Mouse (Mus musculus): ENCODE data around the gene Ptk6. TPM values are rescaled to one million over a fixed set of nuclear protein-coding genes. Genes with fewer than 3 reads are reported as not detected.

Gene Ptk6
- polyA plus RNA-seq (2017; shearing (Covaris generic)): under 1 TPM in 1 of 2 experiments, not detected in 1; 0.15 TPM

DNA sequence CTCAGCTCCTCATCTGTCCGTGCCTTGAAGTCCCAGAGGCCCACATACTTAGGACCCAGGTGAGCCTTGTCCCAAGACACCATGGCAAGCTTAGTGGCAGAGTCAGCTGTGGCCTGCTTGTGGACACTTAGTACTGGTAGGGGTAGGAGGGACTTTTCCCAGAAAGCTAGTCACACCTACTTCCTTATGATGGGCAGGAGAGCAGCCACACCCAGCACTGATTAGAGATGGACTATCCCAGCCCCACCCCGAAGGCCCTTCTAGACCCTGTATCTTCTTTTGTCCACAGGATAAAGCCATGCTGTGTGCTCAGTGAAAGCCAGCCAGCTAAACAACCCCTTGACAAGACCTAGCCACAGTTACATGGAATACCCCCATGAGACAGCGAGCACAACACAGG, at the start of gene Ptk6:
Ptk6 (minus strand) TSS at position 368 of the 400 bp plus-strand sequence.

DNA sequence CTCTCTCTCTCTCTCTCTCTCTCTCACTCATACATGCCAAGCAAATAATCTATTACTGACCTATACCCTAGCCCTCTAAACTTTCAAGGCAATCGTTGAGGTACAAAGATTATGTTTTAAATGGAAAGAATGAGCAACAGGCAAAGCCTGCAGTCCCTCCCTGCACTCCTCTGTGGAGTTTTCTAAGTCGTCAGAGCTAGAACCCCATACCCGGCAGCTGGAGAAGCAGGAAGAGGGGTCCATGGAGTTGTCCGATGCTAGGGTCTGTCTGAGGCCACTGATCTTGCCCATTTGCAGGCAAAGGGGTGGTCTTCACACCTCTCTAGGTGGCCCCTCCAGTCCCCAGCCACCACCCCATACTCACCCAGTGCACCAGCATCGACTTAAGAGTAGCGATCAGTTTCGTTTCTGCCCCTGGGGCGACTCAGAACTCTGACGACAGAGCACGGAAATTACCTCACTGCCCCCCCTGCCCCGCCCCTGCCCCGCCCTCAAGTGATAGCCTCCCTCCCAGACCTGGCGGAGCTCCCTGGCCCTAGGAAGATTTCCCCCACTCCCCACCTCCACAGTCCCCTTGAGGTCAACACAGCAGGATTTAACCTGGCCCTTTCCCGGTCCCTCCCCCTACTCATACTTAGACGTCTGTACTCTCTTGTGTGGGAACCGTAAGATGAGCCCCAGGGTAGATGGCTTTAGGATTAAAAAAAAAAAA, 39.2 kb upstream of the Ptk6 start, which contains the start of gene Helz2:
Helz2 (minus strand) TSS at position 426 of the 712 bp plus-strand sequence.

DNA sequence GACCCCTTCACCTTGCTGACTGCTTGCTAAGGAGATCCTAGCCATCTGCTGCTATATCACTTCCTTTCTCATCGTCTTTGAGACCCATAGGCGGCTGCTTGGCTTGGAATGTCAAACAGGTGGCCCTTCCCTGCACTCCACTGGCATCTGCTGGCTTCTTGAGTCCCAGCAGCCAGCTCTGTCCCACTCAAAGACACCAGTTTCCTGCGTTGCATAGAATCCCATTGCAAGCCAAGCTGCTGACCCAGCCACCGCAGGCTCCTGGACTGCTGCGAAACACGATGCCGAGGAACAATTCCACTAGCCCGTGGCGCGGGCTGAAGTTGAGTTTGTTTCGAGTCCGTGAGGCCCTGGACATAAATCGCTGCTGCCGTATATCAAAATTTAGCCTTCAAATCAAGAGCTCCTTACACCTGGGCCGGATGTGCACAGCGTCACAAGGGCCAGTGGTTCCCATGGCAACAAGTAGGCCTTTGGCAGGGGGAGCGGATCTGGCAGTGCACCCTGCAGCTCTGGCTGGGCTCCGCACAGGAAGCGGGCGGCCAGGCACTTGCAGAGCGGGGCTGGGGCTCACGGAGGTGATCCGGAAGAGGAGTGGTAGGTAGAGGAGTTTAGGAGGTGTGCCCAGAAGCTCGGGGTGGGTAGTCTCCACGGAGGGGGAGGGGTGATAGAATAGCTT, 17.1 kb upstream of the Ptk6 start, which contains the start of gene Fndc11:
Fndc11 (plus strand) TSS at position 476 of the 679 bp plus-strand sequence.

DNA sequence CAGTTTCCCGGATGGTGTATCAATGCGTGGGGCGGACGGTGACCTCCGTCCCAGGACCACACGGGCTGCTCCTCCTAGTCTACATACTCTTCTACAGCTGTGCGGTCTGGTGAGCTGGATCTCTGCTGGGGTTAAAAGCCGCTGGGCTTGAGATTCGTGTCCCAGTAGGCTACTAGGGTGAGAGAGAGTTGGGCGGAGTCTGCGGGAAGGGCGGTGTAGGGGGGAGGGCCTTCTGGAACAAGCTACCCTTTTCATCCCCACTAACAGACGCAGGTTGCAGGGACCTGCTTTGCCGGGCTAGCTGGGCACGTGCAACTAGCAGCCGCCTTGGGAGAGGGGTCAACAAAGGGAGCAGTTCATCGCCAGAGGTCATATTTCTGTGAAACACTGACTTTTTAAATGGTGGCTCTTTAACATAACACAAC, 10.4 kb upstream of the Ptk6 start, which contains the start of gene Srms:
Srms (minus strand) TSS at position 165 of the 425 bp plus-strand sequence.

DNA sequence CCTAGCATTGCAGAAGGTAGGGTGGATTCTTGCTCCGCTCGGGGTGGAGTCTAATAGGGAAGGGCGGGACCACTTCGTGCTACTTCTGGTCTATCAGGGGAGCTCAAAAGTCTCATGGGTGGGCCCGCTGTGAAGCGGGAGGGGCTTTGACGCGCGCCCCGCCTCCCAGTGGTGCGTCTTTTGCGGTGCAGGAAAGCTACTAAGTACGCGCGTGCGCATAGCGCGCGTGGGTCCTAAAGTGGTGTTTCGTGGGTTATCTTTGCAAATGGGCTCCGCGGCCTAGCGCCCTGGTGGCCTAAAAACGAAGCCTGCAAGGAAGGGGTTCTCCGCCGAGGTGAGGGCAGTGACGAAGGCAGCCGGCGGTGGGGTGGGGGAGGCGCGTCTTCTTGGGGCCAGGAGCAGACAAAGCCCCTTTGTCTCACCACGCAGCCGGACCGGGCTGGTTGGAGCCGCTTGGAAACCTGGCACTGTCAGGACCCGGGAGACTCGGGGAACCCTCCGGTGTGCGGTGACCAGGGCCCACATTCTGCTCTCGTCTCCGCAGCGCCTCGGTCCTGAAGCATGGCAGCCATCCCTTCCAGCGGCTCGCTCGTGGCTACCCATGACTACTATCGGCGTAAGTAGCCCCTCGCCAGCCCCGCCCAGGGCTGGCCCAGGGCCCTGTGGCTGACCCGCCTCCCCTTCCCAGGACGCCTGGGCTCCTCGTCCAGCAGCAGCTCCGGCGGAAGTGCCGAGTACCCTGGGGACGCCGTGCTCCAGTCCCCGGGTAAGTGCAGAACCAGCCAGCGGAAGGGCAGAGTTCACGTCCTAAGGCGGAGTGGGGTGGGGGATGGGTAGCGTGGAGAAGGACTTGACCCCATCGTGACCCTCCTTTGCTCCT, 15.2 kb downstream of the Ptk6 start, which contains the start of gene Ppdpf:
Ppdpf (plus strand) TSS at position 127 of the 880 bp plus-strand sequence.

DNA sequence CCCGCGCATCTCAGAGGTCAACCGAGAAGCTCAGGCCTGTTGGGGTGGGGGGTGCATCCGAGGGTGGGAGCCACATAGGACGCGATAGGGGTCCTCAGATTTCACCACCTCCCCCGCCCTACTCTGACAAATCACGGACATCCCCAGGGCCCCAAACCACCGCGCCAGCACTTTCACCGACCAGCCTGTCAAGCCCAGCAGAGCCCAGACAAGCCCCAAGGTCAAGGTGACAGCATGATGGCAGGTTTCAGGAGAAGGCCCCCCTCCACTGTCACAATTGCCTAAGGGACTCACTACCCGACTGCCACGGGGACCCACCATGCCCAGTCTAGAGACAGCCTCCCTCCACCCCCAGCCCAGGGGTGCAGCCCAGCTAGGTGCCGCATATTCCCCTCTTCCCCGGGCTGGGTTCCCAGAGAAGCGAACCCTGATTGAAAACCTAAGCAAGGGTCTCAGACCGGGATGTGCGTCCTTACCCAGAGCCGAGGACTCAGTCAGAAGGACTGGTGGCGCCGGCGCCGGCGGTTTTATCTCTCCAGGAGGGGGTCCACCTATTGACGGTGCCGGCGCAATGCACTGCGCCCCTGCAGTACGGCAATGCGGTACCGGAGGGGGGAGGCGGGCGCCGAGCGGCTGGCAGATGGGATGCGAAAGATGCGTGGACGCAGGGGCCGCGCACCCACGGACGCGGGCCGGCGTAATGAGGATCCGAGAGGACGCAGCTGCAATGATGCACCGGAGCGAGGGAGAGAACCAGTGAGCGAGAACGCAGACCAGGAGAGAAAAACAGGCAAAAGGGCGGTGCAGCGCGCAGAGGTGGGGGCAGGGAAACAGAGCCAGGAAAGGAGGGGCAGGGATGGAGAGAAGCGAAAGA, 46.1 kb downstream of the Ptk6 start, which contains the start of gene Eef1a2:
Eef1a2 (minus strand) TSS at position 767 of the 874 bp plus-strand sequence.

Other genes with a start within 250 kb of the Ptk6 start
- gene Nkain4, start 248.1 kb downstream of the Ptk6 start, polyA plus RNA-seq (2017; shearing (Covaris generic)): not detected
- gene Arfgap1, start 235.6 kb downstream of the Ptk6 start, polyA plus RNA-seq (2017; shearing (Covaris generic)): 10 to 100 TPM; 58.0 to 60.0 TPM
- under 1 TPM; 0.28 to 0.94 TPM for gene Col20a1, start 216.3 kb downstream of the Ptk6 start, polyA plus RNA-seq (2017; shearing (Covaris generic))
- not detected for gene Chrna4, start 159.2 kb downstream of the Ptk6 start, polyA plus RNA-seq (2017; shearing (Covaris generic))
- under 1 TPM; 0.07 to 0.31 TPM for gene Kcnq2, start 67.5 kb downstream of the Ptk6 start, polyA plus RNA-seq (2017; shearing (Covaris generic))
- gene Eef1a2, start 45.8 kb downstream of the Ptk6 start, polyA plus RNA-seq (2017; shearing (Covaris generic)): not detected
- gene Ppdpf, start 15.5 kb downstream of the Ptk6 start, polyA plus RNA-seq (2017; shearing (Covaris generic)): 100 to 1,000 TPM; 323 to 350 TPM
- 1 to 10 TPM in 1 of 2 experiments, under 1 TPM in 1; 0.61 to 1.1 TPM for gene Srms, start 10.4 kb upstream of the Ptk6 start, polyA plus RNA-seq (2017; shearing (Covaris generic))
- under 1 TPM; 0.34 to 0.95 TPM for gene Fndc11, start 17.2 kb upstream of the Ptk6 start, polyA plus RNA-seq (2017; shearing (Covaris generic))
- 10 to 100 TPM; 13.5 to 25.3 TPM for gene Helz2, start 39.2 kb upstream of the Ptk6 start, polyA plus RNA-seq (2017; shearing (Covaris generic))
- 10 to 100 TPM; 21.0 to 21.7 TPM for gene Gmeb2, start 85.2 kb upstream of the Ptk6 start, polyA plus RNA-seq (2017; shearing (Covaris generic))
- gene Stmn3, start 111.7 kb upstream of the Ptk6 start, polyA plus RNA-seq (2017; shearing (Covaris generic)): not detected
- gene Rtel1, start 117.0 kb upstream of the Ptk6 start, polyA plus RNA-seq (2017; shearing (Covaris generic)): 10 to 100 TPM; 27.0 to 40.5 TPM
- 10 to 100 TPM; 65.8 to 79.5 TPM for gene Zgpat, start 162.1 kb upstream of the Ptk6 start, polyA plus RNA-seq (2017; shearing (Covaris generic))
- gene Arfrp1, start 162.6 kb upstream of the Ptk6 start, polyA plus RNA-seq (2017; shearing (Covaris generic)): 100 to 1,000 TPM; 119 TPM
- gene Lime1, start 177.3 kb upstream of the Ptk6 start, polyA plus RNA-seq (2017; shearing (Covaris generic)): 100 to 1,000 TPM; 372 to 468 TPM

Measured in activated CD4-positive, CD25-positive, alpha-beta regulatory T cell (primary cell).